Mouse (Mus musculus) heart, postnatal 0 days (tissue): ENCODE measurements around the gene Stmnd1.

ENCODE experiments used
- CTCF ChIP-seq: IDR thresholded peaks from 2 replicates; pipeline ENCODE4 v1.5.1; 2016; ENCODE audit warnings: antibody characterized with exemption, control low read depth, low read depth
- EP300 ChIP-seq: IDR thresholded peaks from 2 replicates; pipeline ENCODE4 v1.6.1; 2016; ENCODE audit warnings: antibody characterized with exemption, low read depth

GRCm38 (mm10) chr13:46343226-46343625 lies 69.7 kb downstream of the Stmnd1 start:
- TF ChIP-seq CTCF (no peak), EP300 (no peak)
